Mouse (Mus musculus) adrenal gland, adult 8-10 months (tissue): Measurements from ENCODE around the gene Gm28048. TPM values are rescaled to one million over a fixed set of nuclear protein-coding genes. Genes with fewer than 3 reads are reported as not detected.

Experiments
- DNase-seq: peaks from one replicate; pipeline ENCODE4 v3.0.0; 2022
- total RNA-seq, 4 experiments: library from RNA; stranded (reverse); gene quantifications; 2 replicates each; pipeline ENCODE4 v1.2.4; 2022

The Gm28048 gene
- total RNA-seq, 4 experiments from 2014 or later = 44.3 to 72.0 (median 46.8) TPM

DNA sequence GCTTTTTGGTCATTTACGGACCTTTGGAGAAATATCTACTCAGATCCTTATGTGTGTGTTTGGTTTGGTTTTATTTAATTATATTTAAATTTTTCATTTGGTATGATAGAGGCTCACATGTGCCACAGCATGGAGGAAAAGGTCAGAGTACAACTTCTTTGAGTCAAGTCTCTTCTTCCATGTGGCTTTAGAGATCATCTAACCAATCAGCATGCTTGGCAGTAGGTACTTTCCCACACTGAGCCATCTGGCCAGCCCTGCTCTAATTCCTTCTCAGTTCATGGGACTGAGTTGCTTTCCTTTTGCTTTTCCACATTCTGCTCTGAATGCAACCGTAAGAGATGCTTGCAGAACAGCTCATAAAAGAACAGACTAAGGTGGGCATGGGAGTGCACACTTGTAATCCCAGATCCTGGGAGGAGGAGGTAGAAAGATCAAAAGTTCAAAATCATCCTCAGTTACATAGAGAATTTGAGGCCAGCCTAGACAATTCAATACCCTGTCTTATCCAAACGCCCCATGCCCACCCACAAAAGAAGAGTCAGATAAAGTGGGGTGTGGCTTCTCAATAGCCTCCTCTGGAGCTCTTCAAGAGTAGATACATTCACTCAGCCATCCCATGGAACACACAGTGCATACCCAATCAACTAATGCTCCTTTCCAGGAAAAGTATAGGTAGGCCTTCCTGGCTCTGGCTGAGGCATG lies 188.6 kb downstream of the Gm28048 start:
- DNase-seq = no peak

DNA sequence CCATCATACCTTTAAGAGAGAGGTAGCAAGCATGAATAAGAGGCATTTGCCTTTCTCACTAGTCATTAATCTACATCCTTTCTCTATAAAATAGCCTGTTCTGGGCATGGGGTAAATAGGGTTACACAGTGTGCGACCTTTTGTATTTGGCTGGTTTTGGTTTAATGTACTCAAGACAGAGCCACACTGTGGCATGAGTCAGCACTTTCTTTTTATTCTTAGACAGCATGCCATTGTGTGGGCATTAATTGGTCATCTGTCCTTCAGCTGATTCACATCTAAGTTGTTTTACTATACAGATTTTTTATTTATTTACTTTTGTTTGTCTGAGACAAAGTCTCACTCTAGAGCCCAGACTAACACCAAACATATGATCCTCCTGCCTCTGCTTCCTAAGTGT lies 189.7 kb downstream of the Gm28048 start:
- DNase-seq = no peak

DNA sequence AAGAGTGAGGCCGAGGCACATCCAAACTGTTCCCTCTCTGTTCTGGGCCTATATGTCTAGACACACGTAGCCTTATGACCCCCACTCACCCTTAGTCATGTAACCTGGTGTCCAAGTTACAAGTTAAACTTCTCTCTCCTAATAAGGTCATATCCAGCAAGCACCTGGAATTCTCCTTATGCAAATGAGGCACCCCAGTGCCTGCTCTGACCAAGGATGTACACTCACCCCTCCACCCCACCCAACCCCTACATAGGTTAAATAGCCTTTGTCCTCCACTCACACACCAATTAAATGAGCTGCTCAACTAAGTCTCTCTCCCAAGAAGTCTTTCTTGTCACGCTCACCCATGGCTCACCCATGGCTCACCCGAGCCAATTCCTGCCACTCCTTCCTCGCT lies 190.2 kb downstream of the Gm28048 start:
- no peak for DNase-seq

DNA sequence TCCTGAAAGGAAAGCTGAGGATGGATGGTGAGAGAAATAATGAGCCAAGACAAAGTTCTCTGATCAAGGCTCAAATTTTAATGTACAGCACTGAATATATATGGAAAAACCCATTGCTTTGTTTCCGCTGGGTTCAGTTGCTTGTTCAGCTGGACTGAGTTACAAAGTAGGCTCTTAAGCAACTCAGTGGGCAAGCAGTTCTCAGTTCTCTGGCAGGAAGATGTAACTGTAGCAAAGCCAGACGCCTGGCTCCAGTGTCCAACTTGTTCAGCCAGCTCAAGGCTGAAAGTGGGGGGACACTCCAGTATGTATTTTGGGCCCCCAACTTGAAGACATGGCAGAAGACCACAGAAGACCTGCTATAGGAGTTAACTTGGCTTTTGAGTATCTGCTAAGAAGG lies 194.1 kb downstream of the Gm28048 start:
- no peak for DNase-seq

Other genes starting within 250 kb of the Gm28048 start
- gene B3gnt2, start 121.1 kb downstream of the Gm28048 start, total RNA-seq = 100 to 1,000 TPM in 1 of 4 experiments, 10 to 100 TPM in 3; 55.0 to 101 (median 68.4) TPM
- gene Zrsr1, start 10.1 kb downstream of the Gm28048 start, total RNA-seq = 10 to 100 TPM; 36.9 to 43.0 (median 39.3) TPM
- gene Commd1, start 292 bp upstream of the Gm28048 start, total RNA-seq = 10 to 100 TPM; 84.5 to 100.0 (median 90.1) TPM
- gene Cct4, start 8.4 kb upstream of the Gm28048 start, total RNA-seq = 100 to 1,000 TPM; 129 to 168 (median 144) TPM
- gene Fam161a, start 25.4 kb upstream of the Gm28048 start, total RNA-seq = 10 to 100 TPM; 14.8 to 29.9 (median 22.3) TPM